Mouse (Mus musculus): ENCODE measurements at regions not wholly inside any gene's neighbourhood (a gene's known extent, or its start where the extent isn't known, plus 50 kb on each side); places are given as distances from the start of the nearest gene placed in this dataset.

DNA sequence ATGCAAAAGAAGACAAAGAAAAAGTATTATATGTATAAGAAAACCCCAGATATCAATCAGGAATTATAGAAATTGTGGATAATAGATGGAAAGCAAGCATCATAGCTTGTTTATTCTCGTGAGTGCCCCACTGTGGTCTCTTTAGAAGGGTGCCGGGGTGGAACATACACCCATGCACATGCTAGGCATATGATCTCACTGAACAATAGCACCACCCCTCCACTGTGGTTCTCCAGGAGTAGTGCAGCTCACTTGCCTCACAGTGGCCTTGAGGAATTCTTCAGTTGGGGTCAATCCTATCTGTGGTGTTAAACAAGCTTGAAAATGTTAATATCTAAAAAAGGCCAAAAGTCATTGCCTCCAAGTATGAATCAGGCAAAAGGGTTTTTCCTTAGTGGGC lies 72.2 kb upstream of the Synm start:
- TF ChIP-seq CTCF (IDR thresholded peaks at IDR 0.05; ENCODE audit: low read depth) (no peak), EP300 (IDR thresholded peaks at IDR 0.05; ENCODE audit: low read depth) (no peak)

Data from liver, embryonic 14.5 days (tissue).